Mouse (Mus musculus): Measurements from ENCODE around the gene Gpam.

- no peak for TF ChIP-seq CTCF (conservative IDR thresholded peaks at IDR 0.05; ENCODE audit: low read length)
- no peak for TF ChIP-seq POU5F1 (IDR thresholded peaks at IDR 0.05; ENCODE audit: borderline replicate concordance, low read length)
Observed at GRCm38 (mm10) chr19:55144691-55145090, 17.7 kb upstream of the Gpam start.

All from E14TG2a.4 (cell line).